Mouse (Mus musculus) lung, postnatal 4 days (tissue): Measurements from ENCODE around the gene Rac2.

Source experiments
- DNase-seq, 2 experiments: peaks; one replicate each; pipeline ENCODE4 v3.0.0; 2021

Gene Rac2

GRCm38 (mm10) chr15:78588049-78588448 is 15.5 kb upstream of the Rac2 start:
- DNase-seq: no peak

DNA sequence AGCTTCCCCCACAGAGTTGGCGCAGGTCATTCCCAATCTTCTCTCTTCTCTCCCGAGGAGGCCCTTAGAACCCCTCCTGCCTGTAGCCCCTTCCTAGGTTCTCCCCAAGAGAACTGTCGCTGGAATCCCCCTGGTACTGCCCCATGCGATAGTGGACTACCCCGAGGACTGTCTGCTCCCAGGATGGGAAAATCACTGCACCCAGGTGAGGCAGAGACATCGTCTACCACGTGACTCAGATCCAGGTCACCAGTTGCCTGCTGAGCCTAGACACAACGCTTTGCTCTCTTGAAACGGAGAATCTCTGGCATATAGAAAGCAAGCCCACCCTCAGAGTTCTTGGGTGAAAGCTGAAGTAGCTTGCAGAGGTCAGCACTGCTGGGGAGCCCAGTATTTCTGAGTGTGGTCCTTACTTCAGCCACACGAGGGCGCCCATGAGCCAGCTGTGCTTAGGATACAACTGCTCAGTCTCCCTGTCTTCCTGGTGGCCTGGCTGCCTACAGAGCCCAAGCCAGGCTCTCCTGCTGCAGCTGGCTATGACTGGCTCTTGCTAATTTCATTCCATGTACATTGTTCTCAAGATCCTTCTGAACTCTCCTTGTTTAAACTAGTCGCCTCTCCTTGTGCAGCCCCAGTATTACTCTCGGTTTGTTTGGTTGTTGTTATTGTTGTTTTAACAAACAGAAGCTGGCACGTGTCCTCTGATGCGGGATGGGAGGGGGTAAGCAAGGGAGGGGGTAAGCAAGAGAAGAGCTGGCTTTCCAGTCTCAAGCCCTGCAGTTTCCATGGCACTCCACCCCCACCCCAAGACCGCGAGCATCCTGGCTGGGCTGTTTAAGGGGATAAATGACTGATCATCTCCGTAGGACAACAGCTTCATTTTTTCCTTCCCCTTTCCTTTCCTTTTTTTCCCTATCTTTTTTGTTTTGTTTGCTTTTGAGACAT is 14.7 kb upstream of the Rac2 start:
- peak; percentile 82 to 90 for DNase-seq

GRCm38 (mm10) chr15:78585404-78585803 is 12.8 kb upstream of the Rac2 start:
- no peak for DNase-seq

GRCm38 (mm10) chr15:78583352-78583751 is 10.8 kb upstream of the Rac2 start:
- DNase-seq: no peak

GRCm38 (mm10) chr15:78576284-78576810 is 3.8 kb upstream of the Rac2 start:
- DNase-seq: no peak

GRCm38 (mm10) chr15:78572270-78572600 is 348 bp downstream of the Rac2 start:
- DNase-seq: no peak

DNA sequence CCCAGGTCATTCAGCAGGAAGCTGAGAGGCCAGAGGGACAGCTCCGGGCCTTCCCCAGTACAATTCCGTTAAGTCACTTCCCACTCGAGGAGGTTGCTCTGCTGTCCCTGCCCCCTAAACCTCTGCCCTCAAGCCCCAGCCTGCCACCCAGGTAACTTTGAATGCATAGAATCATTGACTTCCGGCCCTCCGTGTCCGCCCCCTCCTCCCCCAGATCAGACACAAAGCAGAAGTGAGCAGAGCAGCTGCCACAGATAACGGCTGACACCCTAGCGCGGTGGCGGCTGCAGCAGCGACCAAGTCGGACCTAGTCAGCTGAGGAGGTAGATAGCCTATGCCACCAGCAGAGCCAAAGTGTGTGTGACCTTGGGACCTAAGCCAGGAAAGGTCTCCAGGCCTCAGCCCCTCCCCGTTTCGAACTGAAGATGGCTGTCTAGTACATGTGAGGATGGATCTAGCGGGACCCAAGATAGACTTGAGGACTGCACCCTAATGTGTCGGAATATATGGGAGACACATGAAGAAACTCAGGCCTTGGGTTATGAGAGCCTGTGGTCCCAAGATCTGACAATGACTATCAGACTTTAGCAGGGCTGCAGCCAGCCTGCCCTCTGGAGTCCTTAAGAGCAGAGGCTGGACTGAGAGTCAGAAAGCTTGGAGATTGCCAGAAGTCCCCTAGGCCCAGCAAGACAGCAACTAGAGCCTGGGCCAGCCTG is 871 bp downstream of the Rac2 start:
- DNase-seq: peak; percentile 68 to 71

GRCm38 (mm10) chr15:78570170-78570569 is 2.4 kb downstream of the Rac2 start:
- no peak for DNase-seq

DNA sequence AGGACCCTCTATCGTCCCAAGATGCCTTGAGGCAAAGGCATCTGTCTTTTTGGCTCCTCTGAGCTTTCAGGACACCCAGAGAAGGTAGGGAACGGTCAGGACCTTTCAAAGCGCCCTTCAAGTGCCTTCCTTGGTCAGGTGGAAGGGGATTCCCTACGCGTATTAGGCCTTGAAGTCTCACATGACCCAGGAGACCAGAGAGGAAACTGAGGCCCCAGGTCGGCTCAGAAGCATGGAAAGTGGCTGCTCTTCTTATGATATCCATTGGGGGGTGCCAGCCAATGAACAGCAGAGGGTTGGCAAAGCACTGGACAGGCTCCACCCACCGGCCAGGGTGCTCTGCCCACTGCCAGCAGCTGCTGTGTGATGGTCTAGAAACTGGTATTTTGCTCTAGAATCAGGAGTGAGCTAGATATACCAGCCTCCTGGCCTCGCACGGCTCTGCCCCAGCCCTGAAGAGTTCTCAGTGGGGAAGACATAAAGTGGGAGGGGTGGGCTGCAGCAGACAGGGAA is 4.9 kb downstream of the Rac2 start:
- DNase-seq: no peak

DNA sequence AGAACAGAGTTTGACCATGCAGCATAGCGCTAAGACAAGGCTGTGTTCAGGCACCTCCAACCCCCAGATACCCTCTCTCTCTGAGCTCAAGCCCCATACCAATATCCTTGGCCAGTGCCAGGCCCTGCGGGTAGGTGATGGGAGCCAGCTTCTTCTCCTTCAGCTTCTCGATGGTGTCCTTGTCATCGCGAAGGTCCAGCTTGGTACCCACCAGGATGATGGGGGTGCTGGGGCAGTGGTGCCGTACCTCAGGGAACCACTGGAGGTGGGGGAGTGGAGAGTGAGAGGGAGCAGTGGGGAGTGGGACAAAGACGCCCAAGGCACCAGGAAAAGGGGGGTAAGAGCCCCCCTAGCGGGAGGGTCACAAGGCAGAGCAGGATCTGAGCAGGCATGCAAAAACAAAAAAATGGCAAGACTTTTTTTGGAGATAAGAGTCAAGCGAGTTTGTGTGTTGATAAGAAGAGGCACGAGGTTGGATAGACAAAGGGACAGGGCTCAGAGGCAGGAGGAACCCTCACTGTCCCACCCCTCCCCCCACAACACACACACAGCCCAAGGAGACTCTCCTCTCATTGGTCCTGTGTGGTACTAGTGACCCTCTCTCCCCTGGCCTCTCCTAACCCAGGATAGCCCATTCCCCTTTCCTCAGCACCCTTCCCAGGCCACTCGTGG is 7.7 kb downstream of the Rac2 start:
- no peak for DNase-seq

- peak in 1 of 2 experiments; percentile 44 for DNase-seq
These were observed 8.6 kb downstream of the Rac2 start for GRCm38 (mm10) chr15:78563937-78564336.

DNA sequence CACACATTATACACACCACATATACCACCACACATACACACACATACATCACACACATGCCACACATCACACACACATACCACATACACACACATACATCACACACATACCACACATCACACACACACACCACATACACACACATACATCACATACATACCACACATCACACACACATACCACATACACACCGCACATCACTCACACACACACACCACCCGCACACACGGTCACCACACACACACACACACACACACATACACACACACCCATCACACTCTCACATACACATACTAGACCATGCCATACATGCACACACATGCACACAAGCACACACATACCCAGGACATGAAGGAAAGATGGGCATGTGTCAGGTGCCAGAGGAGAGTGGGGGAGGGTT is 9.2 kb downstream of the Rac2 start:
- no peak for DNase-seq

DNA sequence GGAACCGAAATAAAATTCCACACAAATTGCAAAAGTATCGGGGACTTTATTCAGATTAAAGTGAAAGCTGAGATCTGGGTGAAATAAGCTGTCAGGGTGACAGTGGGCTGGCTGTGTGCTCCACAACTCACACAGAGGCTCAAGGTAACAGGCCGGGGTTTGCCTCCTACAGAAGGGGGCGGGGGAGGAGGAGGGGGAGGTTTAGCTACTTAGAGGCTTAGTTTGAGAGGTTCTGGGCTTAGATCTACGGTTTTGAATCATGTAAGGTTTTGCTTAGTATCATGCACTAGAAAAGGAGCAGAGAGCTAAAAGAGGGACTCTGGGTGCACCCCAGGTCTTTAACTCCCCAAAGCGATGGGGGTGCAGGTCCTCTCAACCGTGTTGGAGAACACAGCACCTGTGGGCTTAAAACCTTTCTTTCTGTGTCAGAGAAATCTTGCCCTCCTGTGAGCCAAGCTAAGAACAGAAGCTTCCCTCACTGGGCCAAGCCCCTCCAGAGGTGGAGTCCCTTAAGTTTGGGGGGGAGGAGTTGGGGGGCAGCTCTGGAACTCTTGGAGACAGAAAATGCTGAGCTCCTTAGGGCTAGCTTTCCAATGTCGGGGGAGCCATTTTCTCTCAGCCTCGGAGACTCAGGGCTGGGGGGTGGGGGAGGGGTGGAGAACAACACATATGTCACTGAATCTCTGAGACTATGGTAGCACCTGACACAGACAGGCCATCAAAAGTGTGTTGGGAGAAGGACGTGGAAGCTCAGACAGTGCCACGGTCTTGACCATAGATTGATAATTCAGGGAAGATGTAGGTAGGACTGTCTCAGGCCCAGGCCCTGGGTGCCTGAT is 13.2 kb downstream of the Rac2 start:
- no peak for DNase-seq

DNA sequence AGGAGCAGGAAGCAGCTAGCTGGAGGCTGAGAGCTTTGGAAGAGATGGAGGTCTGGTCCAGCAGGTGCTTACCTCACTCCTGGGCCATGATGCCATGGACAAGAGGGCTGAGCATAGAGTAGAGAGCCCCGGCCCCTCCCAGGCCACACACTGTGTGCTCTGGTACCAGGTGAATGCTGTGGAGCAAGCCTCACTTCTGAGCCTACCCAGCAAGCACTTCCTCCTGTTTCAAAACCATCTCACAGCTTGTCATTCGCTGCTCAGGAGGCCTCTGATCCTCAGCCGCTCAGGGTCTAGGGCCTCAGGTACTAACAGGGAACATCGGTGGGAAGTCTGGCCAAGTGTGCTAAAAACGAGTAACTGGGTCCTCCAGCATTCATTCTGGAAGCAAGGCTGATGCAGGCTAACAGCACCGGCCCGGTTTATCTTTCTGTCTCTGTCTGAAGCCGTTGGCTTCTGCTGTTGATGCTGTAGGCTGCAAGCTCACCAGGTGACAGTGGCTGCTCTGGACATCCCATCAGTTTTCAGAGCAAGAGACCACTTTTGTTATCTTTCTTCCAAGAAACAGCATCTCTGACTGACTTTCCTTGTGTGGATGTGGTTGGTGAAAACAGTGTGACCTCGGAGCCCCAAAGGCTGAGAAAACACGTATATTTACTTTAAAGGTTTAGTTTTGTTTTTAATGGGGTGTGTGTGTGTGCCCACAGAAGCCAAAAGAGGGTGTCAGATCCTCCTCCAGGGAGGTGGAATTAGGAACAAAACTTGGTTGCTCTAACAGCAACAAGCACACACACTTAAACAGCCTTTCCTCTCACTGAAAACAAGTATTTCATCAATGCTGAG is 14.7 kb downstream of the Rac2 start:
- DNase-seq: no peak

GRCm38 (mm10) chr15:78554545-78555313 is 17.9 kb downstream of the Rac2 start:
- no peak for DNase-seq

GRCm38 (mm10) chr15:78549189-78549734 is 23.3 kb downstream of the Rac2 start:
- DNase-seq: no peak

- DNase-seq: no peak
These were observed 23.9 kb downstream of the Rac2 start for GRCm38 (mm10) chr15:78548711-78549110.

- DNase-seq: no peak
These were observed 24.3 kb downstream of the Rac2 start for GRCm38 (mm10) chr15:78548336-78548665.

- peak; percentile 59 to 83 for DNase-seq
These were observed 24.9 kb downstream of the Rac2 start for GRCm38 (mm10) chr15:78547415-78548335.
